Mouse (Mus musculus) midbrain, postnatal 0 days (tissue): ENCODE measurements at regions not wholly inside any gene's neighbourhood (a gene's known extent, or its start where the extent isn't known, plus 50 kb on each side); places are given as distances from the start of the nearest gene placed in this dataset.

Experiments
- ATAC-seq: fragments of 200-750 bp; cut with Nextera tagmentation; 2 replicates; pipeline ENCODE4 v1.8.0; 2017; ENCODE audit warnings: moderate number of reproducible peaks, mild to moderate bottlenecking, moderate TSS enrichment, moderate library complexity; ENCODE audit not compliant: low FRiP score
- DNase-seq: peaks from one replicate; pipeline ENCODE4 v3.0.0-alpha.2; 2015; ENCODE audit warnings: low spot score
- H3K27ac ChIP-seq: fragments of 300-500 bp; sonication (generic); 2 replicates; pipeline ENCODE4 v1.5.1; 2014; ENCODE audit warnings: low read depth, mild to moderate bottlenecking, low read length, mixed read lengths
- H3K27me3 ChIP-seq: fragments of 300-500 bp; sonication (generic); 2 replicates; pipeline ENCODE4 v1.6.1; 2014; ENCODE audit warnings: low read length, control low read depth, mixed read lengths; ENCODE audit not compliant: insufficient read depth
- H3K36me3 ChIP-seq: fragments of 300-500 bp; sonication (generic); 2 replicates; pipeline ENCODE4 v1.6.1; 2014; ENCODE audit warnings: low read length, control low read depth, mixed read lengths; ENCODE audit not compliant: insufficient read depth
- H3K4me1 ChIP-seq: fragments of 300-500 bp; sonication (generic); 2 replicates; pipeline ENCODE4 v1.6.1; 2014; ENCODE audit warnings: mild to moderate bottlenecking, control low read depth, antibody characterized with exemption, low read length, mixed read lengths; ENCODE audit not compliant: insufficient read depth
- H3K4me2 ChIP-seq: fragments of 300-500 bp; sonication (generic); 2 replicates; pipeline ENCODE4 v1.6.1; 2014; ENCODE audit warnings: low read depth, mild to moderate bottlenecking, low read length, mixed read lengths; ENCODE audit not compliant: poor library complexity, severe bottlenecking
- H3K4me3 ChIP-seq: fragments of 300-500 bp; sonication (generic); 2 replicates; pipeline ENCODE4 v1.5.1; 2014; ENCODE audit warnings: low read depth, mild to moderate bottlenecking, low read length, moderate library complexity
- H3K9ac ChIP-seq: fragments of 300-500 bp; sonication (generic); replicated peaks from 2 replicates; pipeline ENCODE4 v1.6.1; 2014; ENCODE audit warnings: mild to moderate bottlenecking, low read length, moderate library complexity, mixed read lengths; ENCODE audit not compliant: poor library complexity, severe bottlenecking
- H3K9me3 ChIP-seq: fragments of 300-500 bp; sonication (generic); 2 replicates; pipeline ENCODE4 v1.6.1; 2016; ENCODE audit warnings: low read length, control low read depth
- CTCF ChIP-seq: IDR thresholded peaks from 2 replicates; pipeline ENCODE4 v1.5.1; 2016; ENCODE audit warnings: antibody characterized with exemption, mild to moderate bottlenecking
- WGBS: fragments of 180-500 bp; shearing (Covaris S2); extraction: QIAGEN DNeasy Blood & Tissue Kit; methylation state at CpG from one replicate; pipeline ENCODE4 v1.1.7; 2014; 5-methylcytosine and 5-hydroxymethylcytosine counted together

- Histone ChIP-seq H3K4me2 (no peak overlapping the region), H3K27ac (no peak overlapping the region), H3K27me3 (no peaks in the 10 kb centered on the region), H3K9ac (no peak overlapping the region), H3K4me1 (no peaks in the 10 kb centered on the region), H3K4me3 (no peak overlapping the region), H3K36me3 (no peaks in the 10 kb centered on the region), H3K9me3 (no peaks in the 10 kb centered on the region)
- DNase-seq (no peak), ATAC-seq (no peak)
- 83% methylated on average over 9 of the region's 9 CpGs for WGBS
- no peak for TF ChIP-seq CTCF
Measured at GRCm38 (mm10) chr12:50081157-50081556, 567.7 kb downstream of the Prkd1 start.

- no peaks in the 10 kb centered on the region for H3K4me1 ChIP-seq
- H3K9me3 ChIP-seq, result no peaks in the 10 kb centered on the region
- TF ChIP-seq CTCF, result no peak
- H3K4me2 ChIP-seq, result no peak overlapping the region
- no peak overlapping the region for H3K9ac ChIP-seq
- no peaks in the 10 kb centered on the region for H3K36me3 ChIP-seq
- WGBS, result 84% methylated on average over 1 of the region's 1 CpGs
- H3K27me3 ChIP-seq, result no peaks in the 10 kb centered on the region
- no peak for DNase-seq
- H3K27ac ChIP-seq, result no peak overlapping the region
- no peak for ATAC-seq
- H3K4me3 ChIP-seq, result no peak overlapping the region
Measured at GRCm38 (mm10) chr12:50081571-50081970, 567.3 kb downstream of the Prkd1 start.

- Histone ChIP-seq H3K9ac (no peak overlapping the region), H3K27me3 (no peaks in the 10 kb centered on the region), H3K4me1 (no peaks in the 10 kb centered on the region), H3K4me3 (no peak overlapping the region), H3K36me3 (no peaks in the 10 kb centered on the region), H3K4me2 (no peak overlapping the region), H3K9me3 (no peaks in the 10 kb centered on the region), H3K27ac (no peak overlapping the region)
- WGBS, result 78% methylated on average over 3 of the region's 3 CpGs
- no peak for TF ChIP-seq CTCF
- no peak for ATAC-seq
- DNase-seq, result no peak
Measured at GRCm38 (mm10) chr12:50084517-50084916, 564.4 kb downstream of the Prkd1 start.

- 92% methylated on average over 9 of the region's 9 CpGs for WGBS
- H3K9ac ChIP-seq, result no peak overlapping the region
- H3K4me1 ChIP-seq, result no peaks in the 10 kb centered on the region
- H3K27me3 ChIP-seq, result no peaks in the 10 kb centered on the region
- no peak for DNase-seq
- H3K4me3 ChIP-seq, result no peak overlapping the region
- no peak overlapping the region for H3K4me2 ChIP-seq
- no peak for ATAC-seq
- H3K36me3 ChIP-seq, result no peaks in the 10 kb centered on the region
- H3K9me3 ChIP-seq, result no peaks in the 10 kb centered on the region
- no peak overlapping the region for H3K27ac ChIP-seq
- no peak for TF ChIP-seq CTCF
Measured at GRCm38 (mm10) chr12:50111246-50112044, 537.5 kb downstream of the Prkd1 start.

GRCm38 (mm10) chr12:50112081-50112491, 536.8 kb downstream of the Prkd1 start:
- no peak for TF ChIP-seq CTCF
- 86% methylated on average over 7 of the region's 7 CpGs for WGBS
- Histone ChIP-seq H3K9ac (no peak overlapping the region), H3K36me3 (no peaks in the 10 kb centered on the region), H3K4me2 (no peak overlapping the region), H3K27ac (no peak overlapping the region), H3K4me1 (no peaks in the 10 kb centered on the region), H3K4me3 (no peak overlapping the region), H3K27me3 (no peaks in the 10 kb centered on the region), H3K9me3 (no peaks in the 10 kb centered on the region)
- no peak for ATAC-seq
- no peak for DNase-seq

- Histone ChIP-seq H3K9ac (no peak overlapping the region), H3K4me2 (no peak overlapping the region), H3K9me3 (no peaks in the 10 kb centered on the region), H3K4me1 (0 out of 2 replicates have a peak, but pooled peaks cover 3% of the 10 kb centered on the region), H3K36me3 (no peaks in the 10 kb centered on the region), H3K27ac (no peak overlapping the region), H3K4me3 (no peak overlapping the region), H3K27me3 (no peaks in the 10 kb centered on the region)
- WGBS, result 51% methylated on average over 2 of the region's 2 CpGs
- DNase-seq (no peak), ATAC-seq (no peak)
- TF ChIP-seq CTCF, result no peak
Measured at GRCm38 (mm10) chr12:50115855-50116254, 533.0 kb downstream of the Prkd1 start.
